Comparison of ENCODE assay signal across 24 mouse cellular contexts in the genomic region with DNA sequence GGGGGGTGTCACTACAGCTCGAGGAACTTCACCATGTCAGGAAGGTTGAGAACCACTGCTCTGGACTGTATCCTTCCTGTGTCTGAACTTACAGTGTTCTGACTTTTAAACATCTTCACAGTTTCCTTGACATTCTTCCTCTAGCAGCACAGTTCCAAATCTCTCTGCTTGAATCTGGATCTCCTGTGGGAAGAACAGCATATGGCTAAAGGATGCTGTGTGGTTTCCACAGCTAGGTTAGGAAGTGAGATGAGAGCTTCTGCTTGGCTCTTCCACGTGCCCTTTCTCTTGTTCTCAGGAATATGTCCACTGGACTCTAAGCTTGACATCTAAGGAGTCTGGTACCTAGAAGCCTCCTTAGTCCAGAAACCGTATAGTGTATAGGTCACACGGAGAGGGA. TPM values are rescaled to one million over a fixed set of nuclear protein-coding genes. Genes with fewer than 3 reads are reported as not detected.
A peak's percentile ranks its signal among the peaks of the same experiment; 100 is the strongest.
DNase-seq lines count a peak whose midpoint lies in the region; ATAC-seq and TF ChIP-seq lines count a peak whose summit lies in the region.
"Had no signal": no experiment of that assay in that cellular context is flagged by ENCODE, and none has a peak within 500 bp of the region (broad histone marks: within the 10 kb centered on the region; RNA-seq: fewer than 3 reads in every experiment).

No protein-coding gene starts in this region.

- 60% methylated on average over 4 of the region's 4 CpGs for WGBS in liver, embryonic 13.5 days (ENCODE audit: insufficient replicate concordance)
- WGBS in liver, postnatal 0 days (ENCODE audit: insufficient replicate concordance) = 64% methylated on average over 4 of the region's 4 CpGs

- no peak for ATAC-seq in erythroblast, adult 5-6 weeks (replicated peaks; ENCODE audit: low FRiP score, poor library complexity, severe bottlenecking)
- no peak for ATAC-seq in liver, embryonic 13.5 days (ENCODE audit: low read depth)
- ATAC-seq in liver, postnatal 0 days = no peak
- no peak for ATAC-seq in granulocyte monocyte progenitor cell, adult 5-6 weeks (replicated peaks; ENCODE audit: poor library complexity, severe bottlenecking)
- ATAC-seq: activated CD4-positive, CD25-positive, alpha-beta regulatory T cell, adult 4 months; CD4-positive, CD25-positive, alpha-beta regulatory T cell, adult 4 months; forebrain, embryonic 13.5 days; forebrain, postnatal 0 days; Patski had no signal

- peaks cover 79% of the 10 kb centered on the region for H3K36me3 ChIP-seq in erythroblast, embryonic 14.5 days (ENCODE audit: control insufficient read depth)
- peaks cover 5% of the 10 kb centered on the region; the same call in 1 of the 2 replicates for H3K36me3 ChIP-seq in liver, embryonic 13.5 days
- no peaks in the 10 kb centered on the region for H3K36me3 ChIP-seq in liver, postnatal 0 days (replicated peaks; ENCODE audit: insufficient read depth, low read length)
- H3K36me3 ChIP-seq: embryonic facial prominence, embryonic 10.5 days; heart, embryonic 15.5 days; hindbrain, embryonic 10.5 days; hindbrain, embryonic 15.5 days had no signal

- no peaks in the 10 kb centered on the region for H3K27me3 ChIP-seq in erythroblast, embryonic 14.5 days (ENCODE audit: control insufficient read depth)
- H3K27me3 ChIP-seq in liver, embryonic 13.5 days = no peaks in the 10 kb centered on the region
- H3K27me3 ChIP-seq in liver, postnatal 0 days (ENCODE audit: insufficient read depth, low read length) = no peaks in the 10 kb centered on the region
- H3K27me3 ChIP-seq: forebrain, embryonic 13.5 days; heart, embryonic 15.5 days; hindbrain, embryonic 15.5 days; Patski had no signal

- H3K9ac ChIP-seq in liver, embryonic 13.5 days = peak overlapping the region; percentile 72
- H3K9ac ChIP-seq in liver, postnatal 0 days (replicated peaks) = no peak overlapping the region
- H3K9ac ChIP-seq: forebrain, embryonic 13.5 days; forebrain, postnatal 0 days; heart, embryonic 15.5 days; hindbrain, embryonic 15.5 days had no signal

- no peak for DNase-seq in layer of hippocampus, adult 2 months (ENCODE audit: low spot score in 2 of 2)
- DNase-seq in layer of hippocampus, adult 8-10 months (ENCODE audit: low spot score in 2 of 2) = no peak
- DNase-seq in liver, embryonic 13.5 days = no peak
- DNase-seq in liver, postnatal 0 days = no peak
- no peak for DNase-seq in cerebellum, postnatal 14 days
- DNase-seq: adrenal gland, postnatal 14 days; B cell, adult 2 months; cerebellum, adult 18-20 months; cerebellum, adult 9-11 months; forebrain, postnatal 0 days; gastrocnemius, postnatal 36 days; heart, adult 18-20 months; heart, postnatal 14 days had no signal

- no peaks in the 10 kb centered on the region for H3K9me3 ChIP-seq in erythroblast, embryonic 14.5 days (ENCODE audit: control insufficient read depth, low read length)
- no peaks in the 10 kb centered on the region for H3K9me3 ChIP-seq in liver, embryonic 13.5 days (replicated peaks)
- H3K9me3 ChIP-seq in liver, postnatal 0 days (ENCODE audit: low read length) = no peaks in the 10 kb centered on the region
- H3K9me3 ChIP-seq: embryonic facial prominence, embryonic 10.5 days; forebrain, embryonic 13.5 days; heart, embryonic 15.5 days; hindbrain, embryonic 10.5 days; hindbrain, embryonic 15.5 days had no signal

- peak overlapping the region; percentile 58 for H3K4me3 ChIP-seq in erythroblast, embryonic 14.5 days (replicated peaks)
- no peak overlapping the region for H3K4me3 ChIP-seq in layer of hippocampus, adult 2 months
- no peak overlapping the region for H3K4me3 ChIP-seq in liver, embryonic 13.5 days (replicated peaks)
- no peak overlapping the region for H3K4me3 ChIP-seq in liver, postnatal 0 days (ENCODE audit: low read depth, low read length)
- H3K4me3 ChIP-seq: embryonic facial prominence, embryonic 10.5 days; forebrain, embryonic 13.5 days; heart, embryonic 15.5 days; hindbrain, embryonic 10.5 days; hindbrain, embryonic 15.5 days had no signal

- 0 out of 2 replicates have a peak overlapping the region, but pooled peaks have one; percentile 23 for H3K27ac ChIP-seq in layer of hippocampus, adult 2 months
- peak overlapping the region; percentile 96 for H3K27ac ChIP-seq in liver, embryonic 13.5 days
- H3K27ac ChIP-seq in liver, postnatal 0 days (ENCODE audit: low read depth) = peak overlapping the region; percentile 72; the same call in 1 of the 2 replicates
- H3K27ac ChIP-seq: embryonic facial prominence, embryonic 10.5 days; forebrain, embryonic 13.5 days; heart, embryonic 15.5 days; hindbrain, embryonic 10.5 days; hindbrain, embryonic 15.5 days had no signal

- peak overlapping the region; percentile 69 for H3K4me2 ChIP-seq in liver, embryonic 13.5 days
- H3K4me2 ChIP-seq in liver, postnatal 0 days (ENCODE audit: low read depth, low read length) = peak overlapping the region; percentile 49; the same call in 1 of the 2 replicates
- H3K4me2 ChIP-seq: forebrain, embryonic 13.5 days; heart, embryonic 15.5 days; hindbrain, embryonic 15.5 days had no signal

- peaks cover 99% of the 10 kb centered on the region for H3K4me1 ChIP-seq in erythroblast, embryonic 14.5 days (ENCODE audit: control insufficient read depth)
- peaks cover 95% of the 10 kb centered on the region for H3K4me1 ChIP-seq in liver, embryonic 13.5 days (replicated peaks)
- peaks cover 35% of the 10 kb centered on the region for H3K4me1 ChIP-seq in liver, postnatal 0 days (ENCODE audit: insufficient read depth)
- H3K4me1 ChIP-seq: embryonic facial prominence, embryonic 10.5 days had no signal

- no peak for TF ChIP-seq EP300 in liver, postnatal 0 days (IDR thresholded peaks at IDR 0.05; ENCODE audit: low read depth)

- no peak for TF ChIP-seq CTCF in layer of hippocampus, adult 2 months (conservative IDR thresholded peaks at IDR 0.05)
- no peak for TF ChIP-seq CTCF in liver, postnatal 0 days (IDR thresholded peaks at IDR 0.05; ENCODE audit: low read depth)

RNA-seq across cellular contexts. Expression of gene Zdhhc14, which starts 15.7 kb away (rescaled TPM):
- polyA plus RNA-seq in erythroblast, embryonic 14.5 days (2012) = 6.5 and 6.7 TPM in 2 replicates
- total RNA-seq in erythroblast, adult 5-6 weeks (2015; ENCODE audit: low replicate concordance) = 45.3 and 71.3 TPM in 2 replicates
- total RNA-seq in erythroblast, adult 5-6 weeks (2017; ENCODE audit: low replicate concordance) = 51.8 and 56.7 TPM in 2 replicates
- total RNA-seq in layer of hippocampus, adult 2 months (2021) = 10 to 100 TPM; 40.6 to 48.6 TPM
- 10 to 100 TPM; 34.6 to 44.3 (median 41.9) TPM for total RNA-seq in layer of hippocampus, adult 8-10 months (2022)
- 4.7 and 6.0 TPM in 2 replicates for polyA plus RNA-seq in liver, embryonic 13.5 days (2015; fragmentation: Nextera tagmentation; extraction: Ambion mirVana)
- 2.4 and 2.7 TPM in 2 replicates for polyA plus RNA-seq in liver, postnatal 0 days (2015; fragmentation: Nextera tagmentation; extraction: Ambion mirVana)
- 3.4 and 3.7 TPM in 2 replicates for total RNA-seq in granulocyte monocyte progenitor cell, adult 5-6 weeks (2014; fragmentation: Nextera tagmentation)
- total RNA-seq in granulocyte monocyte progenitor cell, adult 5-6 weeks (2017) = 0.69 and 1.4 TPM in 2 replicates

Comparison
In these comparisons a context has a peak if more than half of its experiments do, and no peak if none do; other contexts are left out.
1. H3K27ac ChIP-seq: peak in every context shown above with its lines; median percentile 96 in liver, embryonic 13.5 days; 72 in liver, postnatal 0 days; 23 in layer of hippocampus, adult 2 months.
2. RNA of gene Zdhhc14, which starts 15.7 kb away (total RNA-seq): 45.3 to 71.3 TPM in erythroblast, adult 5-6 weeks, 40.6 to 48.6 TPM in layer of hippocampus, adult 2 months and 34.6 to 44.3 TPM in layer of hippocampus, adult 8-10 months; 0.69 to 3.7 TPM in granulocyte monocyte progenitor cell, adult 5-6 weeks; every median in the first group is over 4 times any median in the second.